Mouse (Mus musculus): Measurements from ENCODE around the gene Scgb2b21. TPM values are rescaled to one million over a fixed set of nuclear protein-coding genes. Genes with fewer than 3 reads are reported as not detected.
"Not testable (repeated sequence)": the region's sequence is repeated elsewhere in the genome, so short reads cannot be mapped to it uniquely, and the experiment has no call there.

The Scgb2b21 gene
- not detected in 2 replicates for polyA plus RNA-seq (2015; fragmentation: Nextera tagmentation; extraction: Ambion mirVana)

GRCm38 (mm10) chr7:33520358-33520757, at the start of gene Scgb2b21:
TSS of gene Scgb2b21 (minus strand) at chr7:33520458.
- Histone ChIP-seq H3K9me3 (peaks cover 56% of the 10 kb centered on the region), H3K36me3 (no peaks in the 10 kb centered on the region), H3K27ac (replicated peaks) (no peak within 1 kb of the TSS), H3K4me2 (no peak within 1 kb of the TSS), H3K27me3 (no peaks in the 10 kb centered on the region), H3K4me1 (replicated peaks) (no peaks in the 10 kb centered on the region), H3K4me3 (no peak within 1 kb of the TSS), H3K9ac (no peak within 1 kb of the TSS)
- no peak for ATAC-seq (ENCODE audit: low read depth)

- H3K4me1 ChIP-seq (replicated peaks); H3K27me3 ChIP-seq; H3K4me2 ChIP-seq; ATAC-seq (ENCODE audit: low read depth); H3K27ac ChIP-seq (replicated peaks); H3K4me3 ChIP-seq; H3K9ac ChIP-seq; H3K36me3 ChIP-seq: not testable (repeated sequence)
- WGBS, result 91% methylated on average over 12 of the region's 12 CpGs
- H3K9me3 ChIP-seq, result peaks cover 18% of the 10 kb centered on the region; the same call in 1 of the 2 replicates
Observed at GRCm38 (mm10) chr7:33543420-33543819, 23.2 kb upstream of the Scgb2b21 start.

Other genes with a start within 250 kb of the Scgb2b21 start
- gene Scgb2b19, start 240.1 kb downstream of the Scgb2b21 start, polyA plus RNA-seq (2015; fragmentation: Nextera tagmentation; extraction: Ambion mirVana), result not detected in 2 replicates
- not detected in 2 replicates for gene Scgb1b19, start 233.2 kb downstream of the Scgb2b21 start, polyA plus RNA-seq (2015; fragmentation: Nextera tagmentation; extraction: Ambion mirVana)
- gene Scgb2b20, start 154.1 kb downstream of the Scgb2b21 start, polyA plus RNA-seq (2015; fragmentation: Nextera tagmentation; extraction: Ambion mirVana), result not detected in 2 replicates
- gene Scgb1b20, start 147.2 kb downstream of the Scgb2b21 start, polyA plus RNA-seq (2015; fragmentation: Nextera tagmentation; extraction: Ambion mirVana), result not detected in 2 replicates
- not detected in 2 replicates for gene Scgb2b24, start 218.9 kb upstream of the Scgb2b21 start, polyA plus RNA-seq (2015; fragmentation: Nextera tagmentation; extraction: Ambion mirVana)
- gene Scgb1b24, start 223.3 kb upstream of the Scgb2b21 start, polyA plus RNA-seq (2015; fragmentation: Nextera tagmentation; extraction: Ambion mirVana), result not detected in 2 replicates